Mouse (Mus musculus): ENCODE results near the gene Mctp2. TPM values are rescaled to one million over a fixed set of nuclear protein-coding genes. Genes with fewer than 3 reads are reported as not detected.
"Not testable (repeated sequence)": the region's sequence is repeated elsewhere in the genome, so short reads cannot be mapped to it uniquely, and the experiment has no call there.

Mctp2 gene
- total RNA-seq, 2 experiments from 2014 or later: 0.20 to 0.54 TPM

GRCm38 (mm10) chr7:72271546-72271945 is 34.9 kb downstream of the Mctp2 start:
- no peak for DNase-seq

GRCm38 (mm10) chr7:72269994-72270393 is 36.4 kb downstream of the Mctp2 start:
- no peak for DNase-seq

GRCm38 (mm10) chr7:72260766-72261655 is 45.4 kb downstream of the Mctp2 start:
- no peak for DNase-seq

- DNase-seq: no peak
These were observed 47.4 kb downstream of the Mctp2 start for GRCm38 (mm10) chr7:72259045-72259444.

GRCm38 (mm10) chr7:72250326-72250725 is 56.1 kb downstream of the Mctp2 start:
- not testable (repeated sequence) for DNase-seq

DNA sequence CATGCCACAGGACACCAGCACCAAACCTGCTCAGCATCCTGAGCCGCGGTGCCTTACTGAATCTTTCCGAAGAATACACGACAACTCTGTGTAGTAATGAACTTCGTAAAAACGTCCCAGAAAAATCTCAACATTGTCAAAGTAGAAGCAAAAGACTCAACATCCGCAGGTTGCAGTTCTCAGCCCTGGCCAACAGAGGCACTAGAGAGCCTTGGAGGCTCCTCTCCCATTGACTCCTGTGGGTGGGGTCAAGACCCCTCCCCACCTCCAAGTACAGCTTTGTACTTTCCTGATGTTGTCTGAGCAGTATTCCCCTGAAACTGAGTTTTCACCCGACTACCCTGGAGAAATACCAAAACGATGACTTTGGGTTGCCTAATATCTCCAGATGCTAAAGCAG is 65.1 kb downstream of the Mctp2 start:
- DNase-seq: no peak

GRCm38 (mm10) chr7:72239782-72240493 is 66.5 kb downstream of the Mctp2 start:
- DNase-seq: peak; percentile 32 to 55

GRCm38 (mm10) chr7:72238575-72238974 is 67.8 kb downstream of the Mctp2 start:
- peak; percentile 40 to 80 for DNase-seq

GRCm38 (mm10) chr7:72234433-72234998 is 71.9 kb downstream of the Mctp2 start:
- no peak for DNase-seq

DNA sequence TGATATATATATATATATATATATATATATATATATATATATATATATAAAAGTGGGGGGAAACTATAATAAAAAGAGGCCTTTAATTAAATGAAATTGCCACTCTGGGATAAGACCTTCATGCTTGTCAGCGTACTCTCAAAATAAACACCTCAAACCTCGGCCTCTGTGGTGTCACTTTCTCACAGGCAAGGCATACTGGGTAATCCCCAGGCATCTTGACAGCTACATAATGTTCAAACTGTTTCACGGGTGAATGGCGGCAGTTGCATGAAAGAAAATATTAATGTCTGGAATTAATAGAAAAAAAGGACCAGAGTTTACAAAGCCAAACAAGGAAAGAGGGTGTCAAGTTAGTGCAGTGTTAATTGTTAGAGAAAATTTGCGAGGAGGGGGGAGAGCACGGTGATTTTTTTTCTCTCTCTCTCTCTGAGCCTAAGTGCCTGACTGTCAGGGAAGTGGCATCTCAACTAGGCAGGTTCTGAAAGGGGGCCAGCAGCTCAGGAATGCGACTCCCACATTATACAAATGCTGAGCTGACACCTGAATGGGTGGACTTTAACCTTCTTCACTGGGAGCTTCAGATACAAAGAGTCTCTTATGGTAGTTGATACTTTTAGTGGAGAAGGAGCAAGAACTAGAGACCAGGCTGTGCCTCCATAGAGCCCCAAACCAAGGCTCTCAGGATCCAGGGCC is 75.1 kb downstream of the Mctp2 start:
- DNase-seq: no peak

DNA sequence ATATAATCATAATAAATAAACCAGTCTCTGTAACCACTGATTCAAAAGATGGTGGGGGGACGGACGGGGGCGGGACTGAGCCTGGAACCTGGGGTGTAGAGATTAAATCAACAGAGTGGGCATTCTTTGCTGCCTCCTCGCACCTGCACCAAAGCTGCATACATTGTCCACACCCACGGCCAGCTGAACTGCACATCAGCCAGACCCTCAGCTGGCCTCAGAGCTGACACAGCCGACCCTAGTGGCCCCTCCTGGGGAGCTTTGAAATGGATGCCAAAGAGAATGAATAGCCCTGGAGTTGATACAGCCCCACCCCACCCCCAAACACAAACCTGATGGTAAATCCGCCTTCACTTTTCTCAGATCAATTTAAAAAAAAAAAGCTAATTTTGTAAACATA is 76.5 kb downstream of the Mctp2 start:
- no peak for DNase-seq

DNA sequence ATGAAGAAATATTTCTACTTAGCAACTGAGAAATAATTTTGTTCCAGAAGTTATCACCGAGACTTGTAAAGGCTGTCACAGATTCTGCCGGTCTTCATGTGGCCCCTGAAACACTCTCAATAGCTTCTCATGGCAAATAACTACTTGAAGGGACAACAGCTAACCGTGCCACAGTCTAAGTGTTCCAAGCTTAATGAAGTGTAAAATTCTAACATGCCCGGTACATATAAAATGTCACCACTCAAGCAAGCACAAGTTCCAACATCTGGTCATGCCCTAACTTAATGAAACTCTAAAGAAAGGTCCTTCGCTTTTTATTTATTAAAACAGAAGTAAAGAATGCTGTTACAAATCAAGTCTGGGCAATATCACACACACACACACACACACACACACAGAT is 82.8 kb downstream of the Mctp2 start:
- no peak for DNase-seq

- no peak for DNase-seq
These were observed 83.9 kb downstream of the Mctp2 start for GRCm38 (mm10) chr7:72222532-72222931.

DNA sequence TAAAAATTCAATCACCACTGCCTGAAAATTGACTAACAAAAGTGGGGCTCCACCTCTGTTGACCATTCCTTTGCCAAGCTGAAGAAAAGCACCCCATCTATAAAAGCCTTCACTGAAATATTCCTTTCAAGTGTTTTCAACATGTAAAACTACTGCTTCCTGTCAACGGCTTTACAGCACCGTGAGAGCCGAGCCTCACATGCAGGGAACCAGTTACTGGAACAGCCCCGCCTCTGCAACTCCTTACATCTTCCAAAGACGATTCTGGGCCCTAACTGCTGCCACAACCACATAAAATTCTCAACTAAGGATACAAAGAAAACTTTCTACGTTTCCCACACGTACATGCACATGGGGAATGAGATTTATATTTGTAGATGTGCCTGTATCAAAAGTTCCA is 88.4 kb downstream of the Mctp2 start:
- no peak for DNase-seq

DNA sequence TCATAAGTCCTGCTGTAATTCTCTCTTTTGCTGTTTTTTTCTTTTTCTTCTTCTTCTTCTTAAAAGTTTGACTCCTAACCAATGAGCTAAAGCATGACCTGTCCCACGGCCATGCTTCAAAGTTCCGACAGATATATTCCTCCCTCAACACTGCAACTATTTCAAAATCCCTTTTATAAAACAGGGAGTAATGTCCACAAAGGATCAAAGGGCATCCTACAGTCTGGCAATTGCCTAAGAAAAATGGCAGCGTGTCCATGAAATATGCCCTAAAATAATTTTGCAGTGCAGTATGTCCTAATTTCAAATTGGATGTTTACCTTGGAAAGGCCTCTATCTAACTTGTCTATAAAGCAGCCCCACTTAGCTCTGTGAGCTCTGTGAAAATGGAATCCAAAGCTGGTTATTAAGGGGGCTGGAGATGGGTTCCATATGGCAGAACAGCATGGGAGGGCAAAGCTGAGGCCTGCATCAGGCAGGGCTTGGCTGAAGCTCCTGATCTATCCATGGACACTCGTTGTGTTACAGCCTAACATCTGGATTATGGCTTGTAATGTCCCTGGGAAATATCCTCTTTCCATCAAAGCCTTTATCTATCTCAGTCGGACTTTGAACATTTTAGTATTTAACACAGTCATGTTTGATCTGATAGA is 90.7 kb downstream of the Mctp2 start:
- no peak for DNase-seq

DNA sequence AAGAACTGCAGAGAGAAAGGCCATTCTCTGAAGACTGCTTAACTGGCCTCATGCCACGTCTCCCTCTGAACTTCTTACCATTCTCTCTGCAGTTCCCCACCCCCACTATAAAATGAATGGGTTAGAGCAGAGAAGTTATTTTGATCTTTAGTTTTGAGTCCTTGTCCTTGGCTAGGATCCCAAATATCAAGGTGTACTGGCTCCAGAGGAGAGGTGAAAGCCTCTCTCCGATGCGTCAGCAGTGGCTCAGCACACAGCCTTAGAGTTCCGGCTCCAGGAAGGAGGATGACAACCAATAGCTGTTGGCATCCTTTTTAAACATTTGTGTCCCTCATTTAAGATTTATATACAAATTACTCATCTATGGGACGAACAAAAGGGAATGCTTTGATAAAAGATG is 96.2 kb downstream of the Mctp2 start:
- no peak for DNase-seq

DNA sequence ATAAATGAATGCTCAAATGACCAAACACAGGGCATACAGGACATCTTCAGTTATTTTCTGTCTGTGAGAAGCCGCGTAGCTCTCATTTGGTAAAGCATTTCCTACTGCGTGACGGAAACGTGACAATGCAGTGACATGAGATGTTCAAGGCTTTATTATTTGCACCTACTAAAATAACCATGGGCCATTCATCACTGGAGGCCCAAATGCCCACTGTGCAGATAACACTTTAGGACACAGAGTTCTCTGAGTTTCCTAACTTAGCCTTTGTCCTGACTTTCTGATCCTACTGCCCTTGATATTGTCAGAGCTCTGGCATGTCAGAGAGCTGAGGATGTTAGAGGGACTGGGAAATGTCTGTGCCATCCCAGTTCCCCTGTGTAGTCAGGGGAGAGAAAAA is 97.1 kb downstream of the Mctp2 start:
- peak; percentile 12 to 52 for DNase-seq

DNA sequence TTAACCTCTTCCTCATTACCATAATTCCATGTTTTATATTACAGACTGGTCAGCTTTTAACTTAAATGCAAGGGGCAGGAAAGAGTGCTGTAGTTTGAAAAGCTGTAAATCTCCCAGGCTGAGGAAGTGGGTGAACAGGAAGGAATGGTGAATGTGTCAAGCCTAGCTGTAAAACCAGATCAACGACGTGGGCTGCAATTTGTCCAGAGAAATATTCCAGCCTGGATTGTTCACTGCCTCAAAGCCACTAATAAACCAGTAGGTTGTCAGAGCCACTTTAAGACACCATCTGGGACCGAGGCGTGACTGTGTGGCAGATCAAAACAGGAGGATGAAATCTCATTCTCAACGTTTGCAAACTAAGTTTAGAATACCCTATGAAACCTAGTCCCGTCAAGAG is 99.6 kb downstream of the Mctp2 start:
- DNase-seq: no peak

GRCm38 (mm10) chr7:72195709-72196108 is 110.7 kb downstream of the Mctp2 start:
- no peak for DNase-seq

GRCm38 (mm10) chr7:72193304-72193703 is 113.1 kb downstream of the Mctp2 start:
- DNase-seq: peak; percentile 16 to 59

GRCm38 (mm10) chr7:72181651-72182050 is 124.8 kb downstream of the Mctp2 start:
- DNase-seq: no peak

DNA sequence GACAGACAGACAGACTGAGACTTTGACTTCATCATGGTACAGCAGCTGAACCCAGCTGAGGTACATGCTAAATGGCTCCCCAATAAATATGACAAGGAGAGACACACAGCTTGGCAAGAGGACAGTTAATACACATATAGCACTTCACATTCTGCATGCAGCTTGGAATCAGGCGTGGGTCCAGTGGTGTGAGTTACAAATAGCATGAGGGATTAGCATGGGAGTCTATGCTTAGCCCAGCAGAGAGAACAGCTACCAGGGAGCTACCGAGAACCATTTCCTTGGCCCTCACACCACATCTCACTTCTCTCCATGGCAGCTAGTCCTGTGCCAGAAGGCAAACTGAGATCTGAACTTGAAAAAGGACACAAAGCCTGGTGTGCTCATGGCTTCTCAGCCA is 137.1 kb downstream of the Mctp2 start:
- no peak for DNase-seq
